Mouse (Mus musculus) lung, postnatal 10 days (tissue): ENCODE measurements at regions not wholly inside any gene's neighbourhood (a gene's known extent, or its start where the extent isn't known, plus 50 kb on each side); places are given as distances from the start of the nearest gene placed in this dataset.

ENCODE experiments used
- DNase-seq: peaks from one replicate; pipeline ENCODE4 v3.0.0; 2021

- peak; percentile 1 for DNase-seq
Observed at GRCm38 (mm10) chr10:87999617-88000330, 91.1 kb upstream of the Pmch start.

- no peak for DNase-seq
Observed at GRCm38 (mm10) chr10:88008679-88009078, 82.2 kb upstream of the Pmch start.

- DNase-seq: no peak
Observed at GRCm38 (mm10) chr10:88010866-88011265, 80.0 kb upstream of the Pmch start.

GRCm38 (mm10) chr10:88031978-88032377, 58.9 kb upstream of the Pmch start:
- DNase-seq: no peak
